ENCODE assay signal across 8 mouse cellular contexts in genomic region chr6:120666761-120667421, GRCm38 (mm10). TPM values are rescaled to one million over a fixed set of nuclear protein-coding genes. Genes with fewer than 3 reads are reported as not detected.
A peak's percentile ranks its signal among the peaks of the same experiment; 100 is the strongest.
DNase-seq lines count a peak whose midpoint lies in the region; ATAC-seq and TF ChIP-seq lines count a peak whose summit lies in the region.

No protein-coding gene starts in this region.

- peak overlapping the region; percentile 82 to 97 for H3K4me3 ChIP-seq in MEL (ENCODE audit: control insufficient read depth in 1 of 2, insufficient read depth in 1 of 2, low read depth in 2 of 2, low read length in 2 of 2)
- H3K4me3 ChIP-seq in forebrain, embryonic 14.5 days (ENCODE audit: low read depth, low read length) = peak overlapping the region; percentile 92
- peak overlapping the region; percentile 76 for H3K4me3 ChIP-seq in lung, embryonic 14.5 days (ENCODE audit: low read depth, low read length)

- H3K79me2 ChIP-seq in MEL (ENCODE audit: control insufficient read depth, insufficient read depth, low read length, poor library complexity) = peaks cover 24% of the 10 kb centered on the region

- TF ChIP-seq RAD21 in MEL (IDR thresholded peaks at IDR 0.05; ENCODE audit: low read depth, low read length) = no peak

- H3K36me3 ChIP-seq in MEL (ENCODE audit: control insufficient read depth in 1 of 2, insufficient read depth in 2 of 2, low read length in 2 of 2) = peaks cover 0 to 12% of the 10 kb centered on the region in 2 experiments; a peak in 2 of 4 replicates
- no peaks in the 10 kb centered on the region for H3K36me3 ChIP-seq in forebrain, embryonic 14.5 days (ENCODE audit: control insufficient read depth, insufficient read depth, low read length)
- H3K36me3 ChIP-seq in lung, embryonic 14.5 days (ENCODE audit: insufficient read depth) = no peaks in the 10 kb centered on the region

- H3K4me2 ChIP-seq in forebrain, embryonic 14.5 days (ENCODE audit: low read length) = peak overlapping the region; percentile 92
- peak overlapping the region; percentile 96 for H3K4me2 ChIP-seq in lung, embryonic 14.5 days

- no peaks in the 10 kb centered on the region for H3K9me3 ChIP-seq in MEL (replicated peaks; ENCODE audit: insufficient read depth, low read length)
- no peaks in the 10 kb centered on the region for H3K9me3 ChIP-seq in forebrain, embryonic 14.5 days (replicated peaks; ENCODE audit: control insufficient read depth, low read length)
- H3K9me3 ChIP-seq in lung, embryonic 14.5 days (ENCODE audit: low read depth, low read length) = no peaks in the 10 kb centered on the region

- intact Hi-C loops in heart, postnatal 10 days (cut with DNase I) = loop anchor here (2.0 to 5.0 kb wide), 3 partner anchors 70 to 128 kb away; no protein-coding TSS in a partner anchor

- H3K9ac ChIP-seq in MEL (ENCODE audit: control insufficient read depth, low read depth, low read length, poor library complexity, severe bottlenecking) = peak overlapping the region; percentile 93
- peak overlapping the region; percentile 85 for H3K9ac ChIP-seq in forebrain, embryonic 14.5 days (ENCODE audit: low read length)
- H3K9ac ChIP-seq in lung, embryonic 14.5 days = peak overlapping the region; percentile 83

- peak; percentile 73 for DNase-seq in MEL (ENCODE audit: low read depth, low spot score)
- DNase-seq in cerebellum, adult 11-12 months = peak; percentile 58
- peak; percentile 54 for DNase-seq in forebrain, embryonic 14.5 days (ENCODE audit: low spot score)
- peak; percentile 67 to 68 for DNase-seq in heart, postnatal 10 days
- peak; percentile 62 to 74 for DNase-seq in kidney, postnatal 4 days
- peak; percentile 61 for DNase-seq in lung, embryonic 14.5 days
- peak; percentile 62 for DNase-seq in retina, embryonic 14.5 days (ENCODE audit: low spot score)
- DNase-seq in urinary bladder, adult 2 months (ENCODE audit: low spot score) = peak; percentile 60

- peak; percentile 45 for ATAC-seq in forebrain, embryonic 14.5 days
- ATAC-seq in lung, embryonic 14.5 days (ENCODE audit: insufficient read depth) = peak; percentile 55

- no peak for TF ChIP-seq POLR2A in MEL (IDR thresholded peaks at IDR 0.05; ENCODE audit: control insufficient read depth in 1 of 2, insufficient read depth in 1 of 2, low read depth in 1 of 2, low read length in 2 of 2, poor library complexity in 1 of 2)

- H3K27ac ChIP-seq in MEL (ENCODE audit: control insufficient read depth, low read depth, low read length) = peak overlapping the region; percentile 77
- H3K27ac ChIP-seq in forebrain, embryonic 14.5 days (ENCODE audit: low read depth, low read length) = peak overlapping the region; percentile 98
- H3K27ac ChIP-seq in lung, embryonic 14.5 days (ENCODE audit: low read depth) = peak overlapping the region; percentile 97

- no peak for TF ChIP-seq EP300 in MEL (IDR thresholded peaks at IDR 0.05; ENCODE audit: low read depth in 1 of 2, low read length in 2 of 2)

- H3K27me3 ChIP-seq in MEL (ENCODE audit: control insufficient read depth in 1 of 2, insufficient read depth in 2 of 2, low read length in 2 of 2) = no peaks in the 10 kb centered on the region
- H3K27me3 ChIP-seq in forebrain, embryonic 14.5 days (replicated peaks; ENCODE audit: control insufficient read depth, insufficient read depth, low read length) = no peaks in the 10 kb centered on the region
- no peaks in the 10 kb centered on the region for H3K27me3 ChIP-seq in lung, embryonic 14.5 days (ENCODE audit: insufficient read depth, low read length)

- TF ChIP-seq CTCF in MEL (IDR thresholded peaks at IDR 0.05 in 2 of 3, conservative IDR thresholded peaks at IDR 0.05 in 1 of 3; ENCODE audit: control insufficient read depth in 1 of 3, insufficient read depth in 1 of 3, low read depth in 2 of 3, low read length in 3 of 3, poor library complexity in 1 of 3, severe bottlenecking in 1 of 3) = no peak
- no peak for TF ChIP-seq CTCF in lung, embryonic 14.5 days (IDR thresholded peaks at IDR 0.05; ENCODE audit: low read depth)

- WGBS in forebrain, embryonic 14.5 days = 0% methylated on average over 69 of the region's 87 CpGs
- under 1% methylated on average over 76 of the region's 87 CpGs for WGBS in lung, embryonic 14.5 days

- H3K4me1 ChIP-seq in MEL (ENCODE audit: control insufficient read depth in 1 of 2, insufficient read depth in 2 of 2, low read length in 2 of 2) = peaks cover 0 to 11% of the 10 kb centered on the region in 2 experiments
- peaks cover 7% of the 10 kb centered on the region for H3K4me1 ChIP-seq in forebrain, embryonic 14.5 days (ENCODE audit: control insufficient read depth, insufficient read depth, low read length)
- H3K4me1 ChIP-seq in lung, embryonic 14.5 days (ENCODE audit: insufficient read depth) = no peaks in the 10 kb centered on the region

TF ChIP-seq in MEL, 35 proteins besides CTCF, POLR2A, EP300 and RAD21:
- TF ChIP-seq ZNF384 (IDR thresholded peaks at IDR 0.05; ENCODE audit: low read depth, low read length) = no peak
- no peak for TF ChIP-seq BHLHE40 (IDR thresholded peaks at IDR 0.05; ENCODE audit: borderline replicate concordance, low read depth, low read length)
- peak; percentile 48 for TF ChIP-seq MXI1 (IDR thresholded peaks at IDR 0.05; ENCODE audit: low read depth, low read length)
- TF ChIP-seq KAT2A (conservative IDR thresholded peaks at IDR 0.05; ENCODE audit: low read depth, low read length) = no peak
- TF ChIP-seq NELFE (IDR thresholded peaks at IDR 0.05; ENCODE audit: low read depth, low read length) = 0 out of 2 replicates have a peak, but pooled peaks have one; percentile 18
- TF ChIP-seq ZKSCAN1 (IDR thresholded peaks at IDR 0.05; ENCODE audit: low read depth, low read length) = no peak
- TF ChIP-seq MEF2A (IDR thresholded peaks at IDR 0.05; ENCODE audit: extremely low read depth, insufficient replicate concordance, low read depth, low read length, poor library complexity, severe bottlenecking) = no peak
- TF ChIP-seq POLR2AphosphoS2 (IDR thresholded peaks at IDR 0.05; ENCODE audit: low read length) = no peak
- TF ChIP-seq MAFK (IDR thresholded peaks at IDR 0.05; ENCODE audit: borderline replicate concordance, low read depth, low read length) = no peak
- TF ChIP-seq USF1 (IDR thresholded peaks at IDR 0.05; ENCODE audit: low read depth, low read length) = no peak
- TF ChIP-seq TCF12 (IDR thresholded peaks at IDR 0.05; ENCODE audit: low read depth, low read length) = no peak
- TF ChIP-seq ZC3H11A (IDR thresholded peaks at IDR 0.05; ENCODE audit: low read depth, low read length) = no peak
- no peak; the same call in 1 of the 2 replicates for TF ChIP-seq NRF1 (IDR thresholded peaks at IDR 0.05; ENCODE audit: insufficient read depth, low read depth, low read length, poor library complexity, severe bottlenecking)
- TF ChIP-seq MAZ (IDR thresholded peaks at IDR 0.05; ENCODE audit: low read depth, low read length) = no peak; the same call in 1 of the 2 replicates
- TF ChIP-seq ZMIZ1 (IDR thresholded peaks at IDR 0.05; ENCODE audit: low read depth, low read length) = no peak
- TF ChIP-seq MYB (IDR thresholded peaks at IDR 0.05; ENCODE audit: low read depth, low read length) = no peak
- TF ChIP-seq MAX (IDR thresholded peaks at IDR 0.05; ENCODE audit: low read length) = no peak
- peak; percentile 71; the same call in 1 of the 2 replicates for TF ChIP-seq UBTF (IDR thresholded peaks at IDR 0.05; ENCODE audit: borderline replicate concordance, insufficient read depth, low read depth, low read length)
- no peak for TF ChIP-seq ELF1 (IDR thresholded peaks at IDR 0.05; ENCODE audit: low read depth, low read length)
- TF ChIP-seq CHD2 (IDR thresholded peaks at IDR 0.05; ENCODE audit: low read length) = no peak
TF ChIP-seq in MEL: peak in this region for 3.

RNA-seq across cellular contexts. Expression of gene Cecr2, which starts 0.7 kb away (rescaled TPM):
- 4.0 and 5.1 TPM in 2 replicates for total RNA-seq in MEL (2012; rRNA removed)
- 1 to 10 TPM in 1 of 2 experiments, not detected in 1; 8.7 TPM for polyA plus RNA-seq in MEL (2012; ENCODE audit: insufficient read depth in 1 of 2, insufficient read length in 2 of 2, low read depth in 1 of 2, low replicate concordance in 2 of 2, missing spikeins in 1 of 2)
- polyA plus RNA-seq in forebrain, embryonic 14.5 days (2014; fragmentation: Nextera tagmentation; extraction: Ambion mirVana) = 5.3 and 5.6 TPM in 2 replicates
- total RNA-seq in heart, postnatal 10 days (2021) = 10 to 100 TPM; 10.1 to 18.8 TPM
- 3.8 and 4.1 TPM in 2 replicates for polyA plus RNA-seq in lung, embryonic 14.5 days (2014; fragmentation: Nextera tagmentation; extraction: Ambion mirVana)
- polyA plus RNA-seq in urinary bladder, adult 2 months (2012; rRNA removed) = 2.7 and 3.3 TPM in 2 replicates

Comparison
In these comparisons a context has a peak if more than half of its experiments do, and no peak if none do; other contexts are left out.
1. Peak in every context shown above with its lines: DNase-seq, ATAC-seq, H3K4me3 ChIP-seq and H3K27ac ChIP-seq.